Mouse (Mus musculus) liver, adult 10 weeks (tissue): ENCODE results near the gene E2f3. TPM values are rescaled to one million over a fixed set of nuclear protein-coding genes. Genes with fewer than 3 reads are reported as not detected.

Experiments used
- polyA plus RNA-seq: library from polyadenylated mRNA; stranded (reverse); fragments of 350-450 nt; fragmentation: Illumina TruSeq; extraction: RNeasy Lipid Tissue Mini Kit (QIAGEN cat#74804); gene quantifications from one replicate; pipeline ENCODE4 v1.2.3, GENCODE M21; 2014; ENCODE audit warnings: low read depth, low replicate concordance

The E2f3 gene
- polyA plus RNA-seq, result 5.3 TPM

DNA sequence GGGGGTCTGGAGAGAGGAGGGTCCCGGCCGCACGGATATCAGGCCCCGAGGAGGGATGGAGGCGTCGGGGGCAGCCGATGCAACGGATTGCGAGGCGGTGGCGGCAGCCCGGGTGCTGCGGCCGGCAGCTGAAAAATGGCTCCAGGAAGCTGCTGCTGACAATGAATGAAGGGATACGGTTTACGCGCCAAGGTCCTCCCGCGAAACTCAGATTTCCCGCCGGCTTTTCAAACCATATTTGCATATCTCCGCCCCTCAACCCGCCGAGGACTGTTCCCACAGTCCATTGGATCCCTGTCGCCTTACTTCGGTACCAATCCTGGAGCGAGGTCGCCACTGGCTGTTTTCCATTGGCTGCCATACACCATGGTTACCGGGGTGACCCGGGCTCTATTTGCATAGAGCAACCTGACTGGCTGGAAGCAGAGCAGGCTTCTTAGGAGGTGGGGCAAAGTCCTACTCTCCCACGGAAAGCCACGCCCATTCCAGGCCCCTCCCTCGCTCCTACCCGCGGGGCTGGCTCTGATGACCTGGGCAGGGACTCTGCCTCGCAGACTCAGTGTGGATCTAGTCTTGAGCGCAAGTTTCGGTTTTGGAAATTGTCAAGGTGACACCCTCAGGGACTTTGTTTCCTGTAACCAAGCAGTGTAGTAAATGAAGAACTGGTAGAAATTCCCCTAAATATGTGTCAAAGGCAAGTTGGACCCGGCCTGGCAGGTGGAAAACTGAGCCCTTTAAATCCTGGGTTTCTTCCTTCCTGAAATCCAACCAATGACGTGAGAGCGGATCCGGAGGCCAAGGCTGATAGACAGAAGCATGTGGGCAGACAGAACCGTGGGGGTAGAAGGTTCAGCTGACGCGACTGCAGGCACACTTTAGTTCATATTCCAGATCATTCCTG, at the start of gene E2f3:
E2f3 (minus strand) TSS at position 209 of the 901 bp plus-strand sequence.

Other genes with a start within 250 kb of the E2f3 start
- 12.0 TPM for gene Cdkal1, start 130.4 kb downstream of the E2f3 start, polyA plus RNA-seq
- gene Mboat1, start 150.4 kb upstream of the E2f3 start, polyA plus RNA-seq, result 0.21 TPM